Mouse (Mus musculus): ENCODE measurements around the gene Doxl2. TPM values are rescaled to one million over a fixed set of nuclear protein-coding genes. Genes with fewer than 3 reads are reported as not detected.

Doxl2 gene
- polyA plus RNA-seq, 1 experiment from 2014 or later: not detected

Other genes with a start within 250 kb of the Doxl2 start
- 10.5 and 13.3 TPM in 2 replicates for gene Gimap1, start 235.9 kb upstream of the Doxl2 start, polyA plus RNA-seq (2015; fragmentation: Nextera tagmentation; extraction: Ambion mirVana)
- gene Gimap5, start 228.8 kb upstream of the Doxl2 start, polyA plus RNA-seq (2015; fragmentation: Nextera tagmentation; extraction: Ambion mirVana): 4.6 and 7.2 TPM in 2 replicates
- gene Gimap3, start 204.1 kb upstream of the Doxl2 start, polyA plus RNA-seq (2015; fragmentation: Nextera tagmentation; extraction: Ambion mirVana): not detected in 2 replicates
- 64.4 and 77.8 TPM in 2 replicates for gene Tmem176a, start 134.0 kb upstream of the Doxl2 start, polyA plus RNA-seq (2015; fragmentation: Nextera tagmentation; extraction: Ambion mirVana)
- gene Tmem176b, start 133.5 kb upstream of the Doxl2 start, polyA plus RNA-seq (2015; fragmentation: Nextera tagmentation; extraction: Ambion mirVana): 212 and 224 TPM in 2 replicates
- 0.23 TPM in 1 of 2 replicates, not detected in the other for gene Aoc1, start 102.1 kb upstream of the Doxl2 start, polyA plus RNA-seq (2015; fragmentation: Nextera tagmentation; extraction: Ambion mirVana)
- gene 1600015I10Rik, start 45.1 kb upstream of the Doxl2 start, polyA plus RNA-seq (2015; fragmentation: Nextera tagmentation; extraction: Ambion mirVana): not detected in 2 replicates
- not detected in 2 replicates for gene Svs1, start 11.9 kb downstream of the Doxl2 start, polyA plus RNA-seq (2015; fragmentation: Nextera tagmentation; extraction: Ambion mirVana)
- gene Gpnmb, start 61.6 kb downstream of the Doxl2 start, polyA plus RNA-seq (2015; fragmentation: Nextera tagmentation; extraction: Ambion mirVana): 2.9 and 4.0 TPM in 2 replicates
- gene Malsu1, start 98.8 kb downstream of the Doxl2 start, polyA plus RNA-seq (2015; fragmentation: Nextera tagmentation; extraction: Ambion mirVana): 58.3 and 61.2 TPM in 2 replicates
- 46.1 and 48.8 TPM in 2 replicates for gene Igf2bp3, start 240.0 kb downstream of the Doxl2 start, polyA plus RNA-seq (2015; fragmentation: Nextera tagmentation; extraction: Ambion mirVana)